Mouse (Mus musculus) hindlimb bud, embryonic 11.5 days (tissue): ENCODE results near the gene Smcp.

Experiments
- DNase-seq: peaks from one replicate; pipeline ENCODE4 v3.0.0-alpha.2; 2012; ENCODE audit warnings: low read depth, low spot score; ENCODE audit errors: extremely low spot score

Gene Smcp

DNA sequence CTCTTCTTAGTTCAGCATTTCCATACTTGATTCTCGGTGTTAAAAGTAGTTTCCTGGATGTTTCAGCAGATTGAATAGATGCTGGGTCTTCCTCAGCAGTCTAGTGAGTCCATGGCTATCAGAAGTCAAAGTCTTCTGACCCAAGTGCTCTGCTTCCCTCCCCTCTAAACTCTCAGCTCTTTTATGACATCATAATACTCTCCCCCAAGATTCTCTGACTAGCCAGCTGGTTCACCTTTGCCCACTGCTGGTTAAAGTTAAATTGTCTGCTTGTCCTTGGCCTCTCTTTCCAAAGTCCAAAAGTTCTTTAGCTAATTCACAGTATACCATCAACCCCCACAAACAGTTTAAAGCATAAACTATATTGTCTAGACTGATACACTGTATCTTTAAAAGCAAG, at the start of gene Smcp:
Smcp (minus strand) TSS at position 140 of the 400 bp plus-strand sequence.
- DNase-seq: no peak

GRCm38 (mm10) chr3:92638653-92638991, 49.8 kb upstream of the Smcp start:
- no peak for DNase-seq

GRCm38 (mm10) chr3:92637745-92638652, 49.2 kb upstream of the Smcp start:
- no peak for DNase-seq

DNA sequence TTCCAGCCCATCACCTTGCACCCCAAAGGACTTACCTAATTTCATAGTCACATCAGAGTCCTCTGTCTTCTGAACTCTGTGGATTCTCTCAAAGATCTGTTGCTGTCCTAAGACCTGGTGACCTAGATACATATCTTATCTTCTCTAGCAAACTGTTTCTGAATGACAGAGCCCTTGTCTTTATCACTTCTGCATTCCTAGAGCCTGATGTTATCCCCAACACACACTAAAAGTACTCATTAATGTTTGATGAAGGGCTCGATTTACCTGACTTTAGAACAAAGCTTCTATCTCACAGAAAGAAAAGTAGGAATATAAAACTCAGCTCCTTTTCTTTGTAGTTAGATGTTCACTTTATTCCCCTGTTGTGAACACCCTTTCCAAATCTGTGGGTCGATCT, 32.8 kb upstream of the Smcp start, which contains the start of gene Lce6a:
Lce6a (minus strand) TSS at position 101 of the 400 bp plus-strand sequence.
- DNase-seq: no peak

DNA sequence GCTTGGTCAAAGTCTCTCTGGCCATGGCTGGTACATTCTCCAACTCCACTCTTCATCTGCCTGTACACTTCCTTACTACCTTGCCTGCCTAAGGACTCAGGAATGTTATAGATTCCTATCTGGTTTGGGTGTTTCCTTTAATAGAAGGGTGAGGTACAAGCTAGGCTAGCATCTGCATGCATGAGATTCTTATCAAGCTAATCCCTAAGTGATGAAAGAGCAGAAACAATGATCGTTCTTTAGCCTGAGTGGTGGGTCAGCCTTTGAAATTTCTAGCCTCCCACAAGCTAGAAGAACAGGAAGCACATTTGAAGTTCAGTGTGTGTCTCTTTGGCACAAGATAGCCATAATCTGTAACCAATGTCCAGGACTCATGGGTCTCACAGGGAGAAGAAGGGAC, 21.0 kb upstream of the Smcp start:
- no peak for DNase-seq

GRCm38 (mm10) chr3:92607392-92607791, 18.6 kb upstream of the Smcp start, which contains the start of gene 2210017I01Rik:
Gene 2210017I01Rik (minus strand): TSS chr3:92607492.
- DNase-seq: no peak

DNA sequence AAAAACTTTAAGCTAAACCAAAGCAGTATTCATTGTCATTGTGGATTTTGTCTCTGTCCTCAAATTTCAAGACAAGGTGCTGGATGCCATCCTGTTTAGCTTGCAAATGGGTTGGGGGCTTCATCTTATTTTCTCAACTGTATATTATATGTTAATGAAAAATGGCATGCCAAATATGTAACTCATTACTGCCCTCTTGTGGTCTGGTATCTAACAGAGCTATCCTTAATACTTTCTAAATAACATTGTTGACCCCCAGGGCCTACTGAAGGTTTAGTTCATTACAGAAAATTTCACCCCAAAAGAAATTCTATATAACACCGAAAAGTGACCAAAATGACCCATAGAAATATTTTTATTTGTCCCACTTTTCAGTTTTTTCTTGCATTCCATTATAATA, 13.4 kb upstream of the Smcp start:
- DNase-seq: no peak

- no peak for DNase-seq
Observed at GRCm38 (mm10) chr3:92600456-92600855, 11.7 kb upstream of the Smcp start.

- no peak for DNase-seq
Observed at GRCm38 (mm10) chr3:92599973-92600372, 11.2 kb upstream of the Smcp start.

GRCm38 (mm10) chr3:92598429-92598828, 9.6 kb upstream of the Smcp start:
- no peak for DNase-seq

- no peak for DNase-seq
Observed at GRCm38 (mm10) chr3:92587190-92587589, 1.6 kb downstream of the Smcp start.

DNA sequence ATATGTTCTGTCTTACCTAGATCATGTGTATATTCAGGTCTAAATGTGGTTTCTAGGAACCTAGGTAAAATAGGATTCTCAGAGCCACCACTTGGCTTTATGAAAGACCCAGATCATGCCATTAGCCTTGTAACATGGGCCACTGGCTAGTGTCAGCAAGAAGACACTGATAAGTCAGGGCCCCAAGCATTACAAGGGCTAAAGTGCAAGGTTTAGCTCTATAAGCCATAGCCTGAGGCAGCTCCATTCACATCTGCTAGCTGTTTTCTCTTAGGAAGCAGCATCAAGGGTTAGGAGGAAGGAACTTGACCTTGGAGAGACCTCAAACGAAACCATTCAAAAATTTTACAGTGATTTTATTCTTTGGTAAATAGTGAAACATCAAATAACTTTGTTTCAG, 3.7 kb downstream of the Smcp start:
- DNase-seq: no peak

- no peak for DNase-seq
Observed at GRCm38 (mm10) chr3:92583164-92583826, 5.5 kb downstream of the Smcp start.

GRCm38 (mm10) chr3:92579508-92579907, 9.3 kb downstream of the Smcp start:
- no peak for DNase-seq

DNA sequence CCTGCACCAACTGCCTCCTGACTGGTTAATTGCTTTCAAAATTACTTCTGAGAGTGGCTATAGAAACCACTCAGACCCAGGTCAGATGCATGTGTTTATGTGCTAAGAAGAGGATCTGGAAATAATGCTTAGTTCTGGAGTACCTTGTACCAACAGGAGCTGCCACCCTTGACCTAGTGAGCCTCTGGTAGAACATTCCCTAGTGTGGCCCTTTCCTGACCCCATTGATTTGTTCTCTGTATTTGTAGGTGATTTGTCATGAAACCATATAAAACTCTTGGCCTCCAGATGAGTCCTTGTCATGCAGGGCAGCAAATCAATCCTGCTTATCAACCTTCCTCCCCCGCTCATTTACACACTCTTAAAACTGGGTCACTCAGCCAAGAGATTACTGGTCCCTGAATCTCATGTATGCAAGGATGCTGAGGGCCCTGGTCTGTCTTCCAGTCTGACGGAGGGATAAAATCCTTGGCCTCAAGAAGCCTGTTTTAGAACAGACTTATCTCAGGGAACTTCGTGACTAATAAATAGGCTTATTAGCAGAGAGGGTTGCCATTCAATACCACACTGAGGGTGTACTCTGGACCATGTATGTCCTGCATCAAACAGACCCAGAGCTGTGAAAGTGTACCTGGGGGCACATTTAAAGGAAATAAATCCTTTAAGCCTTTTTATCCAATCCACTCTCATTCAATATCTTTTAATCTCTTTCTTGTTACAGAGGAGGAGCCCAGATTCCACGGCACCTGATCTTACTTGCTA, 10.0 kb downstream of the Smcp start:
- no peak for DNase-seq

GRCm38 (mm10) chr3:92573449-92574041, 15.3 kb downstream of the Smcp start, which contains the start of gene Ivl:
Gene Ivl (minus strand): TSS chr3:92573735.
- DNase-seq: no peak

GRCm38 (mm10) chr3:92572514-92573155, 16.2 kb downstream of the Smcp start:
- DNase-seq: no peak

GRCm38 (mm10) chr3:92568752-92569151, 20.0 kb downstream of the Smcp start:
- no peak for DNase-seq

- no peak for DNase-seq
Observed at GRCm38 (mm10) chr3:92565418-92565817, 23.4 kb downstream of the Smcp start.

GRCm38 (mm10) chr3:92534411-92534810, 54.4 kb downstream of the Smcp start, which contains the start of gene 2310046K23Rik:
Gene 2310046K23Rik (minus strand): TSS chr3:92534511.
- DNase-seq: no peak
